Mouse (Mus musculus) gastrocnemius, postnatal 4 days (tissue): ENCODE results near the gene Trpv6. TPM values are rescaled to one million over a fixed set of nuclear protein-coding genes. Genes with fewer than 3 reads are reported as not detected.

ENCODE experiments used
- DNase-seq, 2 experiments: peaks; one replicate each; pipeline ENCODE4 v3.0.0; 2021 to 2022; ENCODE audit warnings: low spot score in 2 of 2, mixed read lengths in 2 of 2
- total RNA-seq, 2 experiments: library from RNA; stranded (reverse); gene quantifications; 2 replicates each; pipeline ENCODE4 v1.2.3; 2021

The Trpv6 gene
- total RNA-seq, 2 experiments from 2014 or later, result not detected

DNA sequence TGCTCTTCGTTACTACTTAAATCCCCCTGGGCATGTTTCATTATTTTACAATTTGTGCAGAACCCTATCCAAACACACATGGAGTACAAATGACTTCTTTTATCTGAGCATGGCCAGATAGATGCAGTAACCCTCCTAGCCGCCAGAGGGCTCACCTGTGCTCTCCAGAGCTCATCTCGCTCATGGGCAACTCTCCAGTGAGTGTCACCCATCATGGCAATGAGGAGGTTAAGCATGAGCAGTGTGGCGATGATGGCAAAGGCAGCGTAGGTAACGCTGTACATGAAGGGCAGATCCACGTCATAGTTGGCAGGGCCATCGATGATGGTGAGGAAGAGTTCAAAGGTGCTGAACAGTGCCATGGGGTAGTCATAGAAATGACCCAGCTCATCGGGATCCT, 13.5 kb downstream of the Trpv6 start:
- no peak for DNase-seq

DNA sequence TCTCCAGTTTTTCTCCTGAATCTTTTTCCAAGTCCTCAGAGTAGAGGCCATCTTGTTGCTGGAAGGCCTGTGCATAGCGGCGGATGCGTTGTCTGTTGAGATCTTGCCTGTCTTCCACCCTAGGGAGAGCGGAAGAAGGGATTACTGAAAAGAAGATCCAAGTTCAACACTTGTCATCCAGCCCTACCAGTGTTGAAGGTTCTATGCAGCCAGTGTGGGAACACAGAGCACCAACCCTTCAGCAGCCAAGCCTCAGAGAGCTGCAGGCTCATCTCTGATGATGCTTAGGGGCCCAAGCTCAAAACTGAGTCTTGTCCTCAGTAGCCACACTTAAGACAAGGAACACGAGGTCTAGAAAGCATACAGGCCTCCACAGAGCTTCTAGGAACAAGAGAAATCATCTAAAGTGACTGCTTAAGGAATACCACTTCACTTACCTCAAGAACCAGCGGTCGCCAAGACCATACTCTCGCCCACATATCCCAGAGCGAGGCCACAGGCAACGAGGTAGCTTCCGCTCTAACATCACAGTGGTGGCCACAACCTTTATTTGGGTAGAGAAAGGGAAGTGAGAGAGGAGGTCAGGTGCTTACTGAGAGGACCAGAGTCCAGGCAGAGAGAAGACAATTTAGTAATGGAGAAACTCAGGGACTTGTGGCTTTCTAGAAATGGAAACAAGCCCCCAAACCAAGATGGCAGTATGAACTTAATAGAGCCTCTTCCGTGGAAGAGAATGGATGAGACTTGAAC, 14.8 kb downstream of the Trpv6 start:
- no peak for DNase-seq

DNA sequence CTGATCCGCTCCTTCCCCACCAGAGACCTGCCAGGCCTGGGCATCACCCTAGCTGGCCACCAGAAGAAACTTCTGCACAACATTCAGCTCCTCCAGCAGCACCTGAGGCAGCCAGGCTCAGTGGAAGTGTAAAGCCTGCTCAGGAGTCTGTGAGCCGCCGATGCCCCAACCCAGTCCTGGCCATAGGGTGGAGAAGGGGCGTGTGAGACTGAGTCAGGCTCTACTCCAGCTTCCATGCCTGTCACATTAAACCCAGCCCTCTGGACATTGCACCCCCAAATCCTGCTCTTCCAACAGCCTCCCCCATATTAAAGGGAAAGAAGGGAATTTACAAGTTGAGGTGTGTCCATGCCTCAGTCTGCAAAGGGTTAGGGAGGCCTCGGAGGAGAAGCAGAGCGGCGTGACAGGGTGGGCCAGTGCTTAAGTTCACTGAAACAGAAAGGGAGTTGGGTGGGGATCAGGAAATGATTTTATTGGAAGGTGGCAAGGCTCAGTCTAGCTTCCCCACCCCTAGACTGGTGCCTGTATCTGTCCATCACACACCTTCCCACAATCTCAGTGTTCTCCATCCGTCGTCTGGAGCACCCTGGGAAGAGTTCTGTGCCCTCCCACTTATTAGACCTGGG, 15.9 kb downstream of the Trpv6 start:
- DNase-seq, result no peak

DNA sequence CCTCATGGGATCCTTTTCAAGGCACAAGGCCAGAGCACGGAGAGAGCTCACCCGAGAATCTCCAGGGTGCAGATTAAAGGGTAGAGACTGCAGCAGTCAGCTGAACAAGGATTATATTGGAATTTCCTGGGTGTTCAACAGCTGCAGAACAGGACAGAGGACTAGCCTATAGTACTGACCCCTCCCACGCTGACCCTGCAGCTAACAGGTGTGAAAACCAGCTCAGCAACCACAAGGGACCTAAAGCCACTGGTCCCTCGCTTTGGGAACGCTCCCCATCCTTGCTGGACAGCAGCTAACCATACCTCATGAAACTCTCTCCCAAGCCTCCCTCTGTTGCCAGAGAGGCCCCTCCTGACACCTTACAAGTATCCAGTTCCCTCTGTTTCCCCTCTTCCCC, 28.6 kb downstream of the Trpv6 start:
- DNase-seq, result no peak

DNA sequence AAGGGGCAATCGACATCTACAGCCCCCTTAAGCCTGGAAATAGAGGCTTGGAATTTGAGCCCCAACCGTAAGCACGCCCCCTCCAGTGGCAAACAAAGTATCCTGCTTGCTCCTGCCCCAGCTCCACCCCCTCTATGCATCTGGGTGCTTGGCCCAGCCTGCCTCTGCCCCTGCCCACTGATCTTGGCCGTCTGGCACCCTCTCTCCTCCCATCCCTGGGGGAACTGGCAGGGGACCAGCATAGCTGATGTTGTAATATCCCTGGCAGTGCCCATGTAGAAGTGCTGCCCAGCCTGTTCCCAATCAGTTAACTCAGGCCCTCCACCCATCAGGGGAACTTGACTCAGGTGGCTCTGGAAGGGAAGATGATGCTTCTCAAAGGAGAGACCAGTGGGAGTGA, 30.0 kb downstream of the Trpv6 start:
- peak in 1 of 2 experiments; percentile 22 for DNase-seq

- no peak for DNase-seq
These were observed 30.5 kb downstream of the Trpv6 start for GRCm38 (mm10) chr6:41605794-41606104.

- peak; percentile 47 to 78 for DNase-seq
These were observed 31.0 kb downstream of the Trpv6 start, which contains the start of gene Ephb6 for GRCm38 (mm10) chr6:41605061-41605793. Gene Ephb6 (plus strand): TSS chr6:41605482.

DNA sequence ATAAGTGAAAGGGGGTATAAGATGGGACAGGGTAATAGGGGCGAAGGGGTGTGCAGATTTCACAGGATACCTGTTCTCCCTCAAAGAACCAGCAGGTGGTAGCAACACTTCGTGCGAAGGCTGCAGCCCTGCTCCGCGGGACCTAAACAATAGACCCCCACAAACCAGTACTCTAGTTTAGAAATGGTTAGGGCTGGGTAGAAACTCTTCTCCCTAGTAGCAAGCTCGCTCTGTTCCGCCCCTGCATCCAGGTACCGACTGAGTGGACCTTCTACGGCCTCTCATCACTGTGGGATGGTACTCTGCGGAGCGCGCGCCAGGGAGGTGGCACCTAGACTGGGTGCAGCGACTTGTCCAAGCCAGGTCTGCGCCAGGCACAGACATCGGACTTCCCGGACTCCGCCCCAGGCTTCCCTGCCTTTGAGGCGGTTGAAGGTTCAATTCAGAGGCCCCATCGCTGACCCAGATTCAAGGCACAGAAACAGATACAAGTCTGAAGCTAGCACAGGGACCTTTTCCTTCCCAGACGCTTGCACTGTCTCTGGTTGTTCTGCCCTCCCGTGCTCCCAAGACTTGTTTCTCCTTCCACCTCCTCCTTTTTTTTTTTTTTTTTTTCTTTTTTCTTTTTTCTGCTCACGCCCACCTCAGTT, 31.7 kb downstream of the Trpv6 start:
- DNase-seq, result no peak

GRCm38 (mm10) chr6:41582189-41582588, 54.0 kb downstream of the Trpv6 start:
- no peak for DNase-seq

- no peak for DNase-seq
These were observed 54.9 kb downstream of the Trpv6 start for GRCm38 (mm10) chr6:41581295-41581694.

- no peak for DNase-seq
These were observed 58.9 kb downstream of the Trpv6 start for GRCm38 (mm10) chr6:41577297-41577696.

- no peak for DNase-seq
These were observed 59.6 kb downstream of the Trpv6 start for GRCm38 (mm10) chr6:41576526-41577097.

Other genes with a start within 250 kb of the Trpv6 start
- not detected for gene Gm5771, start 244.0 kb downstream of the Trpv6 start, total RNA-seq
- gene Gm10334, start 190.3 kb downstream of the Trpv6 start, total RNA-seq, result not detected
- not detected for gene Prss1, start 177.5 kb downstream of the Trpv6 start, total RNA-seq
- not detected for gene Prss2, start 114.6 kb downstream of the Trpv6 start, total RNA-seq
- gene Ephb6, start 30.9 kb downstream of the Trpv6 start, total RNA-seq, result 1 to 10 TPM; 5.1 to 5.8 TPM
- gene Trpv5, start 44.4 kb upstream of the Trpv6 start, total RNA-seq, result not detected
- not detected for gene Llcfc1, start 48.0 kb upstream of the Trpv6 start, total RNA-seq
- gene Kel, start 67.9 kb upstream of the Trpv6 start, total RNA-seq, result 1 to 10 TPM in 1 of 2 experiments, under 1 TPM in 1; 0.78 to 1.4 TPM
- gene Olfr459, start 138.8 kb upstream of the Trpv6 start, total RNA-seq, result not detected
- not detected for gene Pip, start 211.1 kb upstream of the Trpv6 start, total RNA-seq
- gene Sval2, start 216.6 kb upstream of the Trpv6 start, total RNA-seq, result not detected